Mouse (Mus musculus) MN1 (cell line): Measurements from ENCODE around the gene Samt3.

Experiments
- DNase-seq: peaks from one replicate; pipeline ENCODE4 v3.0.0-alpha.2; 2016; ENCODE audit warnings: low spot score

Gene Samt3

GRCm38 (mm10) chrX:86043899-86044298, at the start of gene Samt3:
Samt3 (plus strand) TSS chrX:86044199.
- DNase-seq, result no peak

DNA sequence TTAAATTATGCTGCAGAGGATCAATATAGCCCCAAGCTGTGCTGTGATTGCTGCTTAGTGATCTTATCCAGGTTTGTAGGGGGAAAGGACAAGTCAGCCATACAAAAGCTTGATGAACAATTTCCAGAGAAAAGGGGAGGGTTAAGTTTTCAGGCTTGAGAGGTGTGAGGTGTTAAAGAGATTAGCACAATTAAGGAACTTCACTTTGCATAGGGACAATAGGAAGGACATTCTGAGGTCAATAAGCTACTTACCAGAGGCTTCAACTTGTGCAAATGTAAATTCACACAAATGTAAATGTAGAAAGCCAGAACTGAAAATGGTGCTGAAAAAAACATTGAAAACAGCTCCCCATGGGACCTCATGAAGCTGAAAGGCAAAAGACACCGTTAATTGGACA, 27.4 kb upstream of the Samt3 start:
- no peak for DNase-seq

DNA sequence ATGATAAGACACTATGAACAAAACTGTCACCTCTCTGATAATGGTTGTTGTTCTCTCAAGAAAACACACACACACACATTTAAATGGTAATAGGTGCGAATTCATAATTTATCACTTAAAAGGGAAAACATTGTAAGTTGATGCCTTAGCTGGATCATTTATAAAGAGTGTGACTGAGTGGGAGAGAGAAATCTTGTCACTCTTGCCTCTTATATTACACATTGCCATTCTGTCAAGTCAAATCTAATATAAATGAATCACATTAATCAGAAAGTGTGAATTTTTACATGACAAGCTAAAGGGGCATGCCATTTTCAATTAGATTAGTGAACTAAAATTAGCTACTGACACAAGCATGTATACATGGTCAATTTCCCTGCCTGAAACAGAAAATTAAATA, 44.7 kb downstream of the Samt3 start:
- no peak for DNase-seq
